In the genomic region with DNA sequence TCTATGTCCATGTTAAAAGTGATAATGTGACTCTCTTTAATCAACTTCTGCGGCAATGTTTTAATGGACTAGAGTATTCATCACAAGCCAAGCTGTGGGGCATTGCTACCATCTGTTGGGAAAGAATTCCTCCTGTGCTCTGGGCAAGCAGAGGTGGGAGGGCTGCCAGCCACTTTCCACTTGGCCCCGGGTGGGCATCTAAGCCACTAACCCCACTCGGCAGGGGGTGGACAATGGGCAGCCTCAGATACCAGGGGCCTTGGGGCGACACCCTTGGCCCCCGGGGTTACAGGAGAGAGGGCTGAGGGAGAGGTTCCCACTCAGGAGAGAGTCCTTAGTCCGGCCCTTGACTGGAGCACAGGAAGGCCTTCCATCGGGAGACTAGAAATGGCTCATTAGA, we compare ENCODE assay signal across 15 mouse cellular contexts. TPM values are rescaled to one million over a fixed set of nuclear protein-coding genes. Genes with fewer than 3 reads are reported as not detected.
DNase-seq lines count a peak whose midpoint lies in the region; ATAC-seq lines count a peak whose summit lies in the region.
"Had no signal": no experiment of that assay in that cellular context is flagged by ENCODE, and none has a peak within 500 bp of the region (broad histone marks: within the 10 kb centered on the region; RNA-seq: fewer than 3 reads in every experiment).

No protein-coding gene starts in this region.

- no peak for ATAC-seq in forebrain, embryonic 15.5 days (replicated peaks)
- ATAC-seq in neural tube, embryonic 14.5 days (ENCODE audit: low read depth): peak; percentile 24; the same call in 1 of the 2 replicates
- ATAC-seq in megakaryocyte-erythroid progenitor cell, adult 5-6 weeks (replicated peaks; ENCODE audit: low FRiP score, low TSS enrichment, poor library complexity, severe bottlenecking): no peak
- ATAC-seq: intestine, postnatal 0 days had no signal

- H3K36me3 ChIP-seq in forebrain, embryonic 15.5 days: peaks cover 81% of the 10 kb centered on the region
- H3K36me3 ChIP-seq in forebrain, embryonic 10.5 days (replicated peaks): peaks cover 100% of the 10 kb centered on the region
- H3K36me3 ChIP-seq in neural tube, embryonic 14.5 days (ENCODE audit: control insufficient read depth, insufficient read depth, low read length): peaks cover 68% of the 10 kb centered on the region

- 0 out of 2 replicates have a peak, but pooled peaks cover 4% of the 10 kb centered on the region for H3K4me1 ChIP-seq in forebrain, embryonic 15.5 days
- H3K4me1 ChIP-seq in forebrain, embryonic 10.5 days: 0 out of 2 replicates have a peak, but pooled peaks cover 4% of the 10 kb centered on the region
- H3K4me1 ChIP-seq in neural tube, embryonic 14.5 days (ENCODE audit: control insufficient read depth, insufficient read depth, low read length): no peaks in the 10 kb centered on the region; the same call in 1 of the 2 replicates
- H3K4me1 ChIP-seq: embryonic facial prominence, embryonic 10.5 days had no signal

- no peak overlapping the region for H3K4me2 ChIP-seq in forebrain, embryonic 15.5 days (replicated peaks)
- no peak overlapping the region for H3K4me2 ChIP-seq in neural tube, embryonic 14.5 days (ENCODE audit: low read depth, low read length)

- H3K9me3 ChIP-seq in forebrain, embryonic 15.5 days: no peaks in the 10 kb centered on the region
- H3K9me3 ChIP-seq in forebrain, embryonic 10.5 days: no peaks in the 10 kb centered on the region
- no peaks in the 10 kb centered on the region for H3K9me3 ChIP-seq in neural tube, embryonic 14.5 days (ENCODE audit: control insufficient read depth, low read length)
- H3K9me3 ChIP-seq: embryonic facial prominence, embryonic 10.5 days; heart, embryonic 10.5 days had no signal

- WGBS in forebrain, embryonic 15.5 days: 75% methylated on average over 7 of the region's 7 CpGs
- 91% methylated on average over 7 of the region's 7 CpGs for WGBS in forebrain, embryonic 10.5 days
- 78% methylated on average over 7 of the region's 7 CpGs for WGBS in neural tube, embryonic 14.5 days

- intact Hi-C loops in left cerebral cortex, postnatal 4 days (cut with DNase I): no loop called here

- H3K27ac ChIP-seq in forebrain, embryonic 15.5 days (replicated peaks): peak overlapping the region; percentile 34; the same call in 1 of the 2 replicates
- H3K27ac ChIP-seq in forebrain, embryonic 10.5 days: no peak overlapping the region
- no peak overlapping the region for H3K27ac ChIP-seq in neural tube, embryonic 14.5 days (ENCODE audit: low read depth, low read length)
- H3K27ac ChIP-seq: embryonic facial prominence, embryonic 10.5 days; heart, embryonic 10.5 days had no signal

- no peak for DNase-seq in forebrain, embryonic 10.5 days (ENCODE audit: extremely low spot score, low spot score)
- peak; percentile 63 for DNase-seq in left cerebral cortex, postnatal 4 days
- no peak for DNase-seq in left cerebral cortex, adult 9 months (ENCODE audit: low spot score in 2 of 2)
- DNase-seq in cerebellum, adult 9-11 months: peak; percentile 91
- no peak for DNase-seq in gastrocnemius, postnatal 4 days (ENCODE audit: low spot score in 2 of 2)
- DNase-seq: adrenal gland, adult 2 months; kidney, postnatal 4 days; lung, adult 18-20 months; lung, postnatal 4 days had no signal

- no peak overlapping the region for H3K9ac ChIP-seq in forebrain, embryonic 15.5 days (replicated peaks)
- no peak overlapping the region for H3K9ac ChIP-seq in neural tube, embryonic 14.5 days (replicated peaks; ENCODE audit: low read depth, low read length)

- no peak overlapping the region for H3K4me3 ChIP-seq in forebrain, embryonic 15.5 days
- no peak overlapping the region for H3K4me3 ChIP-seq in forebrain, embryonic 10.5 days
- H3K4me3 ChIP-seq in neural tube, embryonic 14.5 days (ENCODE audit: low read depth, low read length): no peak overlapping the region
- H3K4me3 ChIP-seq: embryonic facial prominence, embryonic 10.5 days; heart, embryonic 10.5 days had no signal

- no peaks in the 10 kb centered on the region for H3K27me3 ChIP-seq in forebrain, embryonic 15.5 days
- H3K27me3 ChIP-seq in forebrain, embryonic 10.5 days (ENCODE audit: poor library complexity, severe bottlenecking): no peaks in the 10 kb centered on the region
- H3K27me3 ChIP-seq in neural tube, embryonic 14.5 days (ENCODE audit: control insufficient read depth, insufficient read depth, low read length): no peaks in the 10 kb centered on the region

RNA-seq across cellular contexts. Expression of gene Psip1, which starts 18.6 kb away (rescaled TPM):
- 290 and 317 TPM in 2 replicates for polyA plus RNA-seq in forebrain, embryonic 15.5 days (2015; fragmentation: Nextera tagmentation; extraction: Ambion mirVana)
- polyA plus RNA-seq in forebrain, embryonic 10.5 days (2016; fragmentation: Nextera tagmentation; extraction: Ambion mirVana): 334 and 356 TPM in 2 replicates
- 100 to 1,000 TPM; 271 to 277 TPM for total RNA-seq in left cerebral cortex, postnatal 4 days (2021)
- 320 and 337 TPM in 2 replicates for polyA plus RNA-seq in neural tube, embryonic 14.5 days (2014; fragmentation: Nextera tagmentation; extraction: Ambion mirVana)
- 10 to 100 TPM; 53.5 to 55.0 TPM for total RNA-seq in gastrocnemius, postnatal 4 days (2021)
- 189 and 197 TPM in 2 replicates for total RNA-seq in megakaryocyte-erythroid progenitor cell, adult 5-6 weeks (2014; fragmentation: Nextera tagmentation)
- total RNA-seq in megakaryocyte-erythroid progenitor cell, adult 5-6 weeks (2017): 355 and 428 TPM in 2 replicates

RNA-seq across cellular contexts. Expression of gene Snapc3, which starts 50.1 kb away (rescaled TPM):
- polyA plus RNA-seq in forebrain, embryonic 15.5 days (2015; fragmentation: Nextera tagmentation; extraction: Ambion mirVana): 100 and 101 TPM in 2 replicates
- 54.4 and 55.8 TPM in 2 replicates for polyA plus RNA-seq in forebrain, embryonic 10.5 days (2016; fragmentation: Nextera tagmentation; extraction: Ambion mirVana)
- total RNA-seq in left cerebral cortex, postnatal 4 days (2021): 10 to 100 TPM; 47.5 to 56.5 TPM
- 68.6 and 68.9 TPM in 2 replicates for polyA plus RNA-seq in neural tube, embryonic 14.5 days (2014; fragmentation: Nextera tagmentation; extraction: Ambion mirVana)
- total RNA-seq in gastrocnemius, postnatal 4 days (2021): 10 to 100 TPM; 23.5 to 30.2 TPM
- 24.2 and 28.9 TPM in 2 replicates for total RNA-seq in megakaryocyte-erythroid progenitor cell, adult 5-6 weeks (2014; fragmentation: Nextera tagmentation)
- 47.7 and 49.1 TPM in 2 replicates for total RNA-seq in megakaryocyte-erythroid progenitor cell, adult 5-6 weeks (2017)

RNA-seq across cellular contexts. Expression of gene Ccdc171, which starts 57.7 kb away (rescaled TPM):
- 5.5 and 5.7 TPM in 2 replicates for polyA plus RNA-seq in forebrain, embryonic 15.5 days (2015; fragmentation: Nextera tagmentation; extraction: Ambion mirVana)
- 6.1 and 7.3 TPM in 2 replicates for polyA plus RNA-seq in forebrain, embryonic 10.5 days (2016; fragmentation: Nextera tagmentation; extraction: Ambion mirVana)
- 1 to 10 TPM; 4.2 to 5.6 TPM for total RNA-seq in left cerebral cortex, postnatal 4 days (2021)
- polyA plus RNA-seq in neural tube, embryonic 14.5 days (2014; fragmentation: Nextera tagmentation; extraction: Ambion mirVana): 3.6 and 4.5 TPM in 2 replicates
- 1 to 10 TPM; 1.9 to 2.1 TPM for total RNA-seq in gastrocnemius, postnatal 4 days (2021)
- total RNA-seq in megakaryocyte-erythroid progenitor cell, adult 5-6 weeks (2014; fragmentation: Nextera tagmentation): 24.1 and 27.3 TPM in 2 replicates
- 22.4 and 28.7 TPM in 2 replicates for total RNA-seq in megakaryocyte-erythroid progenitor cell, adult 5-6 weeks (2017)

Comparison
In these comparisons a context has a peak if more than half of its experiments do, and no peak if none do; other contexts are left out.
1. DNase-seq: peak in left cerebral cortex, postnatal 4 days (single experiment) and cerebellum, adult 9-11 months (single experiment); none in forebrain, embryonic 10.5 days (single experiment), left cerebral cortex, adult 9 months (0 of 2) and gastrocnemius, postnatal 4 days (0 of 2).